Mouse (Mus musculus) erythroblast, embryonic 14.5 days (primary cell): ENCODE measurements around the gene Gm10031.

ENCODE experiments used
- GATA1 ChIP-seq: IDR thresholded peaks from 2 replicates; pipeline ENCODE4 v1.6.1; 2012; ENCODE audit warnings: low read length, inconsistent platforms, mixed read lengths
- TAL1 ChIP-seq: IDR thresholded peaks from 3 replicates; pipeline ENCODE4 v1.6.1; 2012; ENCODE audit warnings: low read length, inconsistent platforms, mixed read lengths

DNA sequence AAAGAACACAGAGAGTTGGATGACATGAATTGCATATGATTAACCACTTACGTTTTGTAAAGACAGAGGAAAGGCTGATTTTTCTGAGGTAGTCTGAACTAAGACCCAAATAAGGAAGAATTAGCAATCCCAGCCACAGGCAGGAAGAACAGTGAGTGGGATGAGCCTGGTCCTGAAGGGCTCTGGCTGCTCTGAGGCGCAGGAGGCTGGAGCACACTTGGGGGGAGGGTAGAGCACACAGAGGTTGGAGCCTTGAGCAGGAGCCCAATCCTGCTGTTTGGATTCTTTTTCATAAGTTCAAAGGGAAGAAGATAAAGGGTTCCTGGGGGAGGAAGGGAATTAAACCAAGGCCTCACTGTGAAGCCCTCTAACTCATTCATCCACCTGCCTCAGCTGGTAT is 47.8 kb upstream of the Gm10031 start:
- TF ChIP-seq GATA1 (no peak), TAL1 (no peak)
